Mouse (Mus musculus): Measurements from ENCODE around the gene Fezf2.

- TF ChIP-seq CTCF (IDR thresholded peaks at IDR 0.05; ENCODE audit: control insufficient read depth, insufficient read depth, insufficient replicate concordance, low read depth, low read length) (no peak), POLR2A (IDR thresholded peaks at IDR 0.05; ENCODE audit: control insufficient read depth, low read depth, low read length) (no peak)
These were observed 45.4 kb upstream of the Fezf2 start for GRCm38 (mm10) chr14:12393271-12393861.

Data from testis, adult 2 months (tissue).